Mouse (Mus musculus) v-Abl transformed pro-B cells (cell line): ENCODE measurements around the gene BC048562.

Experiments
- in situ Hi-C, 2 experiments: fragments of 400-800 bp; cut with MboI; formaldehyde crosslinking; loops; one replicate each; pipeline ENCODE4 v1.15.1; 2025; ENCODE audit not compliant: unreplicated experiment in 2 of 2

Gene BC048562

GRCm38 (mm10) chr9:108450292-108451169 lies 14.2 kb downstream of the BC048562 start:
- in situ Hi-C loops = no loop called here

GRCm38 (mm10) chr9:108451170-108451493 lies 14.8 kb downstream of the BC048562 start:
- in situ Hi-C loops = no loop called here

- in situ Hi-C loops = no loop called here
Observed at GRCm38 (mm10) chr9:108451519-108452160, 15.4 kb downstream of the BC048562 start.

GRCm38 (mm10) chr9:108452291-108452906 lies 16.1 kb downstream of the BC048562 start:
- in situ Hi-C loops = no loop called here

- in situ Hi-C loops = no loop called here
Observed at GRCm38 (mm10) chr9:108452911-108453310, 16.6 kb downstream of the BC048562 start.

GRCm38 (mm10) chr9:108453458-108453857 lies 17.2 kb downstream of the BC048562 start:
- in situ Hi-C loops = no loop called here

- in situ Hi-C loops = no loop called here
Observed at GRCm38 (mm10) chr9:108454429-108454828, 18.1 kb downstream of the BC048562 start.

GRCm38 (mm10) chr9:108455747-108456571 lies 19.7 kb downstream of the BC048562 start:
- in situ Hi-C loops = no loop called here

- in situ Hi-C loops = no loop called here
Observed at GRCm38 (mm10) chr9:108456953-108457352, 20.7 kb downstream of the BC048562 start.

- in situ Hi-C loops = no loop called here
Observed at GRCm38 (mm10) chr9:108459939-108460318, 23.6 kb downstream of the BC048562 start.

GRCm38 (mm10) chr9:108460319-108461178 lies 24.3 kb downstream of the BC048562 start, which contains the start of gene Ccdc71:
Gene Ccdc71, plus strand, starts transcription at chr9:108460527.
- in situ Hi-C loops = no loop called here

- in situ Hi-C loops = no loop called here
Observed at GRCm38 (mm10) chr9:108461181-108461631, 24.9 kb downstream of the BC048562 start, which contains the start of gene Klhdc8b. Gene Klhdc8b, minus strand, starts transcription at chr9:108461581.

- in situ Hi-C loops = no loop called here
Observed at GRCm38 (mm10) chr9:108461675-108462074, 25.4 kb downstream of the BC048562 start.

GRCm38 (mm10) chr9:108462192-108462591 lies 25.9 kb downstream of the BC048562 start:
- in situ Hi-C loops = no loop called here

- in situ Hi-C loops = no loop called here
Observed at GRCm38 (mm10) chr9:108463713-108464112, 27.4 kb downstream of the BC048562 start.

GRCm38 (mm10) chr9:108466219-108466618 lies 29.9 kb downstream of the BC048562 start:
- in situ Hi-C loops = no loop called here

GRCm38 (mm10) chr9:108469430-108469829 lies 33.1 kb downstream of the BC048562 start:
- in situ Hi-C loops = no loop called here

GRCm38 (mm10) chr9:108469845-108470244 lies 33.6 kb downstream of the BC048562 start:
- in situ Hi-C loops = no loop called here

GRCm38 (mm10) chr9:108474528-108474927 lies 38.2 kb downstream of the BC048562 start:
- in situ Hi-C loops = no loop called here
